Mouse (Mus musculus) liver, embryonic 14.5 days (tissue): ENCODE measurements around the gene Anxa7.

Experiments used
- CTCF ChIP-seq: IDR thresholded peaks from 2 replicates; pipeline ENCODE4 v1.5.1; 2016; ENCODE audit warnings: antibody characterized with exemption, low read depth, control low read depth
- EP300 ChIP-seq: IDR thresholded peaks from 2 replicates; pipeline ENCODE4 v1.6.1; 2016; ENCODE audit warnings: antibody characterized with exemption, low read depth

DNA sequence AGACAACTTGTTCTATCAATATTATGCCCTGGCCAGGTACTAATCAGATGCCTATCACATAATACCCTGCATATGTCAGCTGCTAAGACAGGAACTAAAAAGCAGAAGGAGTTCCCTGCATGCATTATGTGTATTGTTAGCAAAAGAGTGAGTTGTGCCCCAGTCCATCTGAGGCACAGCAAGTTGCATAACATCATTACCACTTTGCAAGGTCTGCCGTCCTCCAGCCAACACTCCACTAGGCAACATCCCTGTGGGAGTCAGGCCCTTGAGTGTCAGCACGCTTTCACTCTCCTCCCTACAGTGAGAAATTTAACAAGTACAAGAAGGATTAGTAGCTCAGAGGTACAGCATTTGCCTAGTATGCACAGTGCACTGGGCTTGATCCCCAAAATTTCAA lies 28.5 kb upstream of the Anxa7 start:
- TF ChIP-seq CTCF, result no peak
- TF ChIP-seq EP300, result no peak
